Comparison of ENCODE assay signal across 8 mouse cellular contexts in genomic region chr10:77418138-77418537, GRCm38 (mm10). TPM values are rescaled to one million over a fixed set of nuclear protein-coding genes. Genes with fewer than 3 reads are reported as not detected.
DNase-seq lines count a peak whose midpoint lies in the region; ATAC-seq and TF ChIP-seq lines count a peak whose summit lies in the region.

Gene Adarb1 (minus strand): TSS chr10:77418270.

- H3K4me2 ChIP-seq in CH12.LX (ENCODE audit: insufficient read depth, low read depth, poor library complexity, severe bottlenecking) = peak within 1 kb of the TSS; percentile 91
- peak within 1 kb of the TSS; percentile 98 for H3K4me2 ChIP-seq in forebrain, embryonic 11.5 days (ENCODE audit: low read depth, low read length, severe bottlenecking)
- H3K4me2 ChIP-seq in heart, embryonic 15.5 days = peak within 1 kb of the TSS; percentile 98
- peak within 1 kb of the TSS; percentile 95 for H3K4me2 ChIP-seq in liver, embryonic 12.5 days

- ATAC-seq in forebrain, embryonic 11.5 days (replicated peaks; ENCODE audit: low FRiP score) = peak; percentile 92
- peak; percentile 90 for ATAC-seq in heart, embryonic 15.5 days (replicated peaks; ENCODE audit: insufficient number of reproducible peaks, insufficient read depth, low FRiP score, low read depth)
- peak; percentile 90 for ATAC-seq in liver, embryonic 12.5 days

- H3K9ac ChIP-seq in CH12.LX (ENCODE audit: insufficient read depth, low read depth) = peak within 1 kb of the TSS; percentile 11; the same call in 1 of the 2 replicates
- peak within 1 kb of the TSS; percentile 65 for H3K9ac ChIP-seq in forebrain, embryonic 11.5 days (ENCODE audit: low read length)
- H3K9ac ChIP-seq in heart, embryonic 15.5 days = peak within 1 kb of the TSS; percentile 78
- H3K9ac ChIP-seq in liver, embryonic 12.5 days = peak within 1 kb of the TSS; percentile 70

- peaks cover 5 to 18% of the 10 kb centered on the region in 2 experiments; a peak in 3 of 4 replicates for H3K4me1 ChIP-seq in CH12.LX (ENCODE audit: control insufficient read depth in 1 of 2, insufficient read depth in 2 of 2)
- peaks cover 4% of the 10 kb centered on the region for H3K4me1 ChIP-seq in forebrain, embryonic 11.5 days (replicated peaks; ENCODE audit: control insufficient read depth, insufficient read depth, low read length)
- peaks cover 34% of the 10 kb centered on the region for H3K4me1 ChIP-seq in heart, embryonic 15.5 days (replicated peaks)
- H3K4me1 ChIP-seq in liver, embryonic 12.5 days = peaks cover 23% of the 10 kb centered on the region

- peak; percentile 56; the same call in 1 of the 2 replicates for TF ChIP-seq POLR2A in CH12.LX (IDR thresholded peaks at IDR 0.05; ENCODE audit: low read depth, low read length)

- peak; percentile 90 for DNase-seq in CH12.LX (ENCODE audit: extremely low read depth)
- peak; percentile 65 for DNase-seq in c-Kit-positive CD71-positive TER-119-negative erythroid progenitor cells, embryonic 14.5 days (ENCODE audit: low read depth)
- peak; percentile 97 for DNase-seq in forebrain, embryonic 11.5 days (ENCODE audit: low spot score)
- DNase-seq in kidney, postnatal 14 days = peak; percentile 95
- peak; percentile 92 for DNase-seq in naive thymus-derived CD4-positive, alpha-beta T cell, adult 2 months (ENCODE audit: low read depth)
- peak; percentile 92 for DNase-seq in splenic B cell, adult 2 months (ENCODE audit: low read depth, low spot score)

- no peak for TF ChIP-seq EP300 in CH12.LX (IDR thresholded peaks at IDR 0.05; ENCODE audit: low read length)

- no peaks in the 10 kb centered on the region for H3K79me2 ChIP-seq in CH12.LX (replicated peaks; ENCODE audit: control insufficient read depth, extremely low read depth, insufficient read depth, poor library complexity, severe bottlenecking)

- no peaks in the 10 kb centered on the region for H3K36me3 ChIP-seq in CH12.LX (replicated peaks in 1 of 2; ENCODE audit: control insufficient read depth in 1 of 2, insufficient read depth in 1 of 2, low read length in 1 of 2)
- H3K36me3 ChIP-seq in forebrain, embryonic 11.5 days (ENCODE audit: control insufficient read depth, insufficient read depth, low read length) = no peaks in the 10 kb centered on the region
- no peaks in the 10 kb centered on the region for H3K36me3 ChIP-seq in heart, embryonic 15.5 days
- H3K36me3 ChIP-seq in liver, embryonic 12.5 days = no peaks in the 10 kb centered on the region
- H3K36me3 ChIP-seq in splenic B cell, adult 2 months (ENCODE audit: control insufficient read depth, insufficient read depth, low read length, poor library complexity, severe bottlenecking) = no peaks in the 10 kb centered on the region

- no peak for TF ChIP-seq CTCF in CH12.LX (conservative IDR thresholded peaks at IDR 0.05 in 1 of 2, IDR thresholded peaks at IDR 0.05 in 1 of 2; ENCODE audit: low read depth in 2 of 2, low read length in 2 of 2)

- no peak for TF ChIP-seq RAD21 in CH12.LX (IDR thresholded peaks at IDR 0.05; ENCODE audit: low read depth, low read length)

- no peak within 1 kb of the TSS for H3K27ac ChIP-seq in CH12.LX (ENCODE audit: insufficient read depth, low read depth)
- H3K27ac ChIP-seq in forebrain, embryonic 11.5 days (ENCODE audit: low read depth, low read length) = no peak within 1 kb of the TSS
- H3K27ac ChIP-seq in heart, embryonic 15.5 days = peak within 1 kb of the TSS; percentile 75
- 0 out of 2 replicates have a peak within 1 kb of the TSS, but pooled peaks have one; percentile 32 for H3K27ac ChIP-seq in liver, embryonic 12.5 days

- dilution Hi-C loops in CH12.LX (cut with MboI; ENCODE audit: extremely low pct_ligation_motif_present, extremely low pct_unique_long_range_greater_than_20kb, low sequenced_read_pairs) = no loop called here

- in situ Hi-C loops in CH12.LX (cut with MboI; ENCODE audit: low pct_ligation_motif_present, low pct_unique_long_range_greater_than_20kb, low sequenced_read_pairs) = no loop called here

- peaks cover 22% of the 10 kb centered on the region for H3K27me3 ChIP-seq in CH12.LX (replicated peaks)
- peaks cover 13% of the 10 kb centered on the region for H3K27me3 ChIP-seq in forebrain, embryonic 11.5 days (ENCODE audit: control insufficient read depth, insufficient read depth, low read length)
- H3K27me3 ChIP-seq in heart, embryonic 15.5 days = peaks cover 9% of the 10 kb centered on the region; the same call in 1 of the 2 replicates
- H3K27me3 ChIP-seq in liver, embryonic 12.5 days (replicated peaks) = peaks cover 52% of the 10 kb centered on the region
- no peaks in the 10 kb centered on the region for H3K27me3 ChIP-seq in splenic B cell, adult 2 months (ENCODE audit: control insufficient read depth, insufficient read depth, low read length, poor library complexity, severe bottlenecking)

- under 1% methylated on average over 41 of the region's 57 CpGs for WGBS in forebrain, embryonic 11.5 days
- WGBS in heart, embryonic 15.5 days = under 1% methylated on average over 57 of the region's 57 CpGs
- 2% methylated on average over 49 of the region's 57 CpGs for WGBS in liver, embryonic 12.5 days (ENCODE audit: insufficient replicate concordance)

- peaks cover 27% of the 10 kb centered on the region for H3K9me3 ChIP-seq in CH12.LX (replicated peaks; ENCODE audit: low read length)
- no peaks in the 10 kb centered on the region for H3K9me3 ChIP-seq in forebrain, embryonic 11.5 days (ENCODE audit: control insufficient read depth, low read length)
- no peaks in the 10 kb centered on the region for H3K9me3 ChIP-seq in heart, embryonic 15.5 days (replicated peaks)
- H3K9me3 ChIP-seq in liver, embryonic 12.5 days (replicated peaks) = no peaks in the 10 kb centered on the region

- peak within 1 kb of the TSS; percentile 49 to 68 (median 66) for H3K4me3 ChIP-seq in CH12.LX (replicated peaks in 1 of 3; ENCODE audit: low read depth in 2 of 3, low read length in 2 of 3, poor library complexity in 1 of 3)
- peak within 1 kb of the TSS; percentile 75 for H3K4me3 ChIP-seq in forebrain, embryonic 11.5 days (ENCODE audit: low read depth, low read length)
- H3K4me3 ChIP-seq in heart, embryonic 15.5 days = peak within 1 kb of the TSS; percentile 90
- peak within 1 kb of the TSS; percentile 67 for H3K4me3 ChIP-seq in liver, embryonic 12.5 days

TF ChIP-seq in CH12.LX, 34 proteins besides CTCF, POLR2A, EP300 and RAD21:
- TF ChIP-seq RCOR1 (conservative IDR thresholded peaks at IDR 0.05; ENCODE audit: low read depth, low read length) (no peak), CHD1 (IDR thresholded peaks at IDR 0.05; ENCODE audit: low read depth, low read length) (no peak), MEF2A (IDR thresholded peaks at IDR 0.05; ENCODE audit: borderline replicate concordance, low read depth, low read length) (peak; percentile 50; the same call in 1 of the 2 replicates), E2F4 (IDR thresholded peaks at IDR 0.05; ENCODE audit: insufficient replicate concordance, low read depth, low read length) (peak; percentile 76; the same call in 1 of the 2 replicates), GABPA (IDR thresholded peaks at IDR 0.05; ENCODE audit: insufficient replicate concordance, low read depth, low read length) (no peak), ETS1 (conservative IDR thresholded peaks at IDR 0.05; ENCODE audit: low read depth, low read length) (0 out of 2 replicates have a peak, but pooled peaks have one; percentile 14), HCFC1 (IDR thresholded peaks at IDR 0.05; ENCODE audit: low read depth, low read length) (peak; percentile 42), SIN3A (IDR thresholded peaks at IDR 0.05; ENCODE audit: low read length) (no peak), MAFK (IDR thresholded peaks at IDR 0.05; ENCODE audit: insufficient replicate concordance, low read length) (no peak), CHD2 (IDR thresholded peaks at IDR 0.05; ENCODE audit: low read length) (no peak), ZKSCAN1 (IDR thresholded peaks at IDR 0.05; ENCODE audit: borderline replicate concordance, low read depth, low read length) (no peak), ZNF384 (IDR thresholded peaks at IDR 0.05; ENCODE audit: low read depth, low read length) (no peak), SMC3 (IDR thresholded peaks at IDR 0.05; ENCODE audit: low read depth, low read length) (no peak), MXI1 (IDR thresholded peaks at IDR 0.05; ENCODE audit: low read depth, low read length) (no peak), MAX (IDR thresholded peaks at IDR 0.05; ENCODE audit: low read length) (peak; percentile 72; the same call in 1 of the 2 replicates), NRF1 (IDR thresholded peaks at IDR 0.05; ENCODE audit: low read depth, low read length) (peak; percentile 72), PAX5 (IDR thresholded peaks at IDR 0.05; ENCODE audit: low read length) (no peak), ZMIZ1 (IDR thresholded peaks at IDR 0.05; ENCODE audit: low read depth, low read length) (no peak), NELFE (IDR thresholded peaks at IDR 0.05; ENCODE audit: low read depth, low read length) (peak; percentile 57), ZC3H11A (IDR thresholded peaks at IDR 0.05; ENCODE audit: low read depth, low read length) (no peak), MYC (IDR thresholded peaks at IDR 0.05; ENCODE audit: low read depth, low read length) (no peak), ELF1 (IDR thresholded peaks at IDR 0.05; ENCODE audit: low read depth, low read length) (peak; percentile 75; the same call in 1 of the 2 replicates), JUN (IDR thresholded peaks at IDR 0.05; ENCODE audit: insufficient read depth, low read depth, low read length) (no peak), TCF12 (IDR thresholded peaks at IDR 0.05; ENCODE audit: low read depth, low read length) (peak; percentile 55; the same call in 1 of the 2 replicates), MAZ (IDR thresholded peaks at IDR 0.05; ENCODE audit: low read depth, low read length) (no peak), BHLHE40 (IDR thresholded peaks at IDR 0.05; ENCODE audit: low read depth, low read length) (peak; percentile 46), IRF4 (IDR thresholded peaks at IDR 0.05; ENCODE audit: low read depth, low read length) (peak; percentile 53; the same call in 1 of the 2 replicates), TBP (conservative IDR thresholded peaks at IDR 0.05; ENCODE audit: low read depth, low read length) (no peak), UBTF (IDR thresholded peaks at IDR 0.05; ENCODE audit: low read depth, low read length) (0 out of 2 replicates have a peak, but pooled peaks have one; percentile 41)
TF ChIP-seq in CH12.LX: peak in this region for 12.

RNA-seq across cellular contexts. Expression of gene Adarb1, which starts in this region (rescaled TPM):
- total RNA-seq in CH12.LX (2012; rRNA removed) (1.7 and 2.3 TPM in 2 replicates), CH12.LX (2014; rRNA removed) (2.0 and 3.5 TPM in 2 replicates)
- 2.4 and 2.9 TPM in 2 replicates for polyA plus RNA-seq in CH12.LX (2012; ENCODE audit: insufficient read length, low read depth)
- 6.2 TPM in 2 replicates for polyA plus RNA-seq in forebrain, embryonic 11.5 days (2014; fragmentation: Nextera tagmentation; extraction: Ambion mirVana)
- polyA plus RNA-seq in heart, embryonic 15.5 days (2015; fragmentation: Nextera tagmentation; extraction: Ambion mirVana) = 14.0 and 14.8 TPM in 2 replicates
- 2.9 and 3.2 TPM in 2 replicates for polyA plus RNA-seq in liver, embryonic 12.5 days (2016; fragmentation: Nextera tagmentation; extraction: Ambion mirVana)

Comparison
In these comparisons a context has a peak if more than half of its experiments do, and no peak if none do; other contexts are left out.
1. H3K27ac ChIP-seq: peak in heart, embryonic 15.5 days (single experiment) and liver, embryonic 12.5 days (single experiment); none in CH12.LX (single experiment) and forebrain, embryonic 11.5 days (single experiment).
2. H3K9ac ChIP-seq: peak in every context shown above with its lines; median percentile 78 in heart, embryonic 15.5 days; 70 in liver, embryonic 12.5 days; 65 in forebrain, embryonic 11.5 days; 11 in CH12.LX.
3. Peak in every context shown above with its lines, with median percentiles within 50 percentile points of each other: DNase-seq, H3K4me2 ChIP-seq, H3K4me3 ChIP-seq and ATAC-seq.